Mouse (Mus musculus) gastrocnemius, postnatal 10 days (tissue): ENCODE results near the gene Birc2. TPM values are rescaled to one million over a fixed set of nuclear protein-coding genes. Genes with fewer than 3 reads are reported as not detected.

Source experiments
- DNase-seq: peaks from one replicate; pipeline ENCODE4 v3.0.0; 2021; ENCODE audit warnings: mixed read lengths
- total RNA-seq, 2 experiments: library from RNA; stranded (reverse); gene quantifications; 2 replicates each; pipeline ENCODE4 v1.2.3; 2021

Birc2 gene
- total RNA-seq, 2 experiments from 2014 or later: 18.1 to 19.6 TPM

GRCm38 (mm10) chr9:7846667-7847199 lies 9.9 kb upstream of the Birc2 start:
- no peak for DNase-seq

GRCm38 (mm10) chr9:7845216-7845895 lies 8.5 kb upstream of the Birc2 start:
- no peak for DNase-seq

GRCm38 (mm10) chr9:7841221-7841620 lies 4.4 kb upstream of the Birc2 start:
- DNase-seq: no peak

GRCm38 (mm10) chr9:7837806-7838440 lies 1.1 kb upstream of the Birc2 start:
- DNase-seq: no peak

- DNase-seq: peak; percentile 23
Measured at GRCm38 (mm10) chr9:7836331-7836730, 533 bp downstream of the Birc2 start.

- no peak for DNase-seq
Measured at GRCm38 (mm10) chr9:7835302-7835701, 1.6 kb downstream of the Birc2 start.

- no peak for DNase-seq
Measured at GRCm38 (mm10) chr9:7833421-7833820, 3.4 kb downstream of the Birc2 start.

GRCm38 (mm10) chr9:7829531-7830528 lies 7.0 kb downstream of the Birc2 start:
- DNase-seq: no peak

- no peak for DNase-seq
Measured at GRCm38 (mm10) chr9:7828706-7829105, 8.2 kb downstream of the Birc2 start.

GRCm38 (mm10) chr9:7824916-7825315 lies 11.9 kb downstream of the Birc2 start:
- DNase-seq: no peak

- DNase-seq: no peak
Measured at GRCm38 (mm10) chr9:7822758-7823157, 14.1 kb downstream of the Birc2 start.

GRCm38 (mm10) chr9:7805101-7805506 lies 31.8 kb downstream of the Birc2 start:
- no peak for DNase-seq

GRCm38 (mm10) chr9:7798555-7798954 lies 38.3 kb downstream of the Birc2 start:
- DNase-seq: no peak

- no peak for DNase-seq
Measured at GRCm38 (mm10) chr9:7797542-7797941, 39.3 kb downstream of the Birc2 start.

GRCm38 (mm10) chr9:7796129-7796864 lies 40.6 kb downstream of the Birc2 start:
- DNase-seq: no peak

GRCm38 (mm10) chr9:7795581-7795980 lies 41.3 kb downstream of the Birc2 start:
- DNase-seq: no peak

GRCm38 (mm10) chr9:7793561-7793960 lies 43.3 kb downstream of the Birc2 start:
- DNase-seq: no peak

- DNase-seq: no peak
Measured at GRCm38 (mm10) chr9:7790580-7791084, 46.2 kb downstream of the Birc2 start.

GRCm38 (mm10) chr9:7789764-7790575 lies 46.9 kb downstream of the Birc2 start:
- DNase-seq: no peak

GRCm38 (mm10) chr9:7788411-7788810 lies 48.5 kb downstream of the Birc2 start:
- DNase-seq: no peak

GRCm38 (mm10) chr9:7786086-7786485 lies 50.8 kb downstream of the Birc2 start:
- DNase-seq: no peak
